Mouse (Mus musculus) bone marrow macrophage, adult 2 months (primary cell): ENCODE measurements around the gene Pkdcc. TPM values are rescaled to one million over a fixed set of nuclear protein-coding genes. Genes with fewer than 3 reads are reported as not detected.

ENCODE experiments used
- H3K27ac ChIP-seq: 2 replicates; pipeline ENCODE4 v1.5.1; 2012; ENCODE audit warnings: low read depth, low read length; ENCODE audit not compliant: insufficient read depth
- H3K4me1 ChIP-seq: 2 replicates; pipeline ENCODE4 v1.6.1; 2012; ENCODE audit warnings: low read length; ENCODE audit not compliant: control insufficient read depth, insufficient read depth
- H3K4me3 ChIP-seq: 2 replicates; pipeline ENCODE4 v1.5.1; 2012; ENCODE audit warnings: mild to moderate bottlenecking, low read length, moderate library complexity; ENCODE audit not compliant: insufficient read depth
- CTCF ChIP-seq: IDR thresholded peaks from 2 replicates; pipeline ENCODE4 v1.5.1; 2012; ENCODE audit warnings: low read depth, mild to moderate bottlenecking, low read length, moderate library complexity
- POLR2A ChIP-seq: IDR thresholded peaks from 2 replicates; pipeline ENCODE4 v1.6.1; 2012; ENCODE audit warnings: mild to moderate bottlenecking, low read depth, low read length, borderline replicate concordance
- polyA plus RNA-seq: library from polyadenylated mRNA; stranded (reverse); fragments of >200 nt; gene quantifications from 2 replicates; pipeline ENCODE4 v1.2.4, GENCODE M21; 2012; ENCODE audit not compliant: missing spikeins, insufficient read depth, insufficient read length

The Pkdcc gene
- polyA plus RNA-seq, 1 experiment = 3.8 TPM

- TF ChIP-seq POLR2A = no peak
- TF ChIP-seq CTCF = no peak
- peaks cover 22% of the 10 kb centered on the region for H3K4me1 ChIP-seq
- H3K27ac ChIP-seq = no peak overlapping the region
- H3K4me3 ChIP-seq = no peak overlapping the region
Measured at GRCm38 (mm10) chr17:83219351-83220287, 4.5 kb downstream of the Pkdcc start.

DNA sequence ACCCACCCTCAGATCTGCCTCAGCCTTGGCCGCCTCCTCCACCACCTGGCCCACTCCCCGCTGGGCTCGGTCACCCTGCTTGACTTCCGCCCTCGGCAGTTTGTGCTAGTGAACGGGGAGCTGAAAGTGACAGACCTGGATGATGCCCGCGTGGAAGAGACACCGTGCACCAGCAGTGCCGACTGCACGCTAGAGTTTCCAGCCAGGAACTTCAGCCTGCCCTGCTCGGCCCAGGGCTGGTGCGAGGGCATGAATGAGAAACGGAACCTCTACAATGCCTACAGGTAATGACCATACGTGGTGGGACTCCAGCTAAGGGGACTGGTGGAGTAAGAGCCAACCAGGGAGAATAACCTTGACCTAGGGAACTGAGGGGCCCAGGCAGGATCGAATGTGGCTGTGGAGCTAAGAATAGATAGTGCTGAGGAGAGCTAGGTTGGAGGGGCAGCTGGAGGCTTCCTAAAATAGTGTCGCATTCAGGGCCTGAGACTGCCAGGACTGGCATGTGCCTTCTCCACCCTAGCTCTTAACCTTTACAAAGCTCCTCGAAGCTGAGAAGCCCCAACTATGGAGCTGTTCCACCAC is 6.0 kb downstream of the Pkdcc start:
- Histone ChIP-seq H3K4me3 (no peak overlapping the region), H3K27ac (no peak overlapping the region), H3K4me1 (peaks cover 22% of the 10 kb centered on the region)
- no peak for TF ChIP-seq CTCF
- TF ChIP-seq POLR2A = no peak

GRCm38 (mm10) chr17:83221611-83222500 is 6.8 kb downstream of the Pkdcc start:
- TF ChIP-seq CTCF (no peak), POLR2A (no peak)
- Histone ChIP-seq H3K27ac (no peak overlapping the region), H3K4me3 (no peak overlapping the region), H3K4me1 (peaks cover 14% of the 10 kb centered on the region)

- TF ChIP-seq POLR2A (no peak), CTCF (no peak)
Measured at GRCm38 (mm10) chr17:83222705-83223104, 7.6 kb downstream of the Pkdcc start.

DNA sequence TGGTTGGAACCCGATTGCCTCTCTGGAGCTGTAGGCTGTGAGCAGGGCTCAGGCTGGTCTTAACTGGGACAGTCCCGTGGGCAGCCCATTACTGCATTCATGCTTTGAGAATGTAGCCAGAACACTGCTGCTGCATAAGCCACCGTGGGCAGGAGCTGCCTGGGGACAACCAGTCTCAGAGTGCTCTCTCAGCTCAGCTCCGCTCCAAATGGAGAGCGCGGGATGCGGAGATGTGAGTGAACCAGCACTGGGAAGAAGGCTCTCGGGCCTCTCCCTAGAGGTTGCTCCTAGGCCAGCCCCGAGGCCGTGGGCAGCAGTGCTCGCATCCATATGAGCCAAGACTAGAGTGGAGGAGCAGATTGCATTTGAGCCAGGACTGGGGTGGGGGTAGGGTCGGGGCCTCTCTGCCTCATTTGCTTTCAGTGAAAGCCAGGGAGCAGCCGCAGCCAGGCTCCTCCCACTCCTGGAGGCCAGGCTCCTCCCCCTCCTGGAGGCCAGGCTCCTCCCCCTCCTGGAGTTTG is 9.4 kb downstream of the Pkdcc start:
- Histone ChIP-seq H3K27ac (no peak overlapping the region), H3K4me3 (no peak overlapping the region), H3K4me1 (peaks cover 3% of the 10 kb centered on the region)
- TF ChIP-seq POLR2A = no peak
- no peak for TF ChIP-seq CTCF

More at GRCm38 (mm10) chr17:83222705-83223104, 7.6 kb downstream of the Pkdcc start:
- Histone ChIP-seq H3K27ac (no peak overlapping the region), H3K4me3 (no peak overlapping the region), H3K4me1 (peaks cover 14% of the 10 kb centered on the region)

DNA sequence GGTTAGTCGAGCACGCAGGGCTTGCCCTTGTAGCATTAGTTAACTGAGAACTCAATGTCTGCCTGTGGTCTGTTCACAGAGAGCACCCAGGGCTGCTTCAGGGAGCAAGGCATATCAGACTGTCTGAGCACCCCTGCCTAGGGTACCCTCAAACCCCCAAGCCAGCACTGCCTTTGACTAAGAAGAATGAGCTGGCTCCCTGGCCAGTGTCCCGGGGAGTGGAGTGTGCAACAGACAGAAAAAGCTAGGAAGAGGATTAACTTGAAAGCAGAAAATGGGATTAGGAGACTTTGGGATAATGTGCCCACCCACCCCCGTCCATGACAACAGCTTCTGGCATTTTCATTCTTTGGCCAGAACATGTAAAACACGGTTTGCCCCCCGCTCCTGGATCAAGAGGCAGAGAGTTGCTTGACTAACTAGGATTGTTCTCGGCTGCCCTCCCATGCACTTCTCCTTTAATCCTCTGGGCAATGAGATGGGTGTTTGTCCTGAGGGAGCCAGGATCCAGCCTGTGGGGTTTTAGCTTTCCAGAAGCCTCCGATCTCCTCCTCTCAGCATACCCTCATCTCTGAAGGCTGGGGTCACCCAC is 11.4 kb downstream of the Pkdcc start:
- TF ChIP-seq POLR2A (no peak), CTCF (no peak)
- H3K27ac ChIP-seq = no peak overlapping the region
- H3K4me1 ChIP-seq = no peaks in the 10 kb centered on the region
- no peak overlapping the region for H3K4me3 ChIP-seq

DNA sequence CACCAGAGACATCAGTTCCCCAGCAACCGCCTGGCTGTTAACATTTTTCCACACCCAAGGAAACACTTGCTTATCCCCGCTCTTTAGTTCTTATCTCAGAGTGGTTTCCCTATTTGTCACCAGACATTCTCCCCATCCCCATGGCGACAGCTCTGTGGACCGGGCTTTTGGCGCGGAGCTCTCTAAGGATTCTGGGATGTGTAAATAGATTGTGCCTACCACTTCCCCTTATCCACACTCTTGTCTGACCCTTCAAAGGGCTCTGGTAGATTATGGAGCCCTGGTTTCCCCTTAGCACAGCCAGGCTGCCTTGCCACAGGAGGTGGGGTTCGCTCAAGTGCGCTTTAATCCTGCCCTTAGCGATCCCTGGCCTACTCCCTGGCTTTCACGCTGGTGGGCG is 16.3 kb downstream of the Pkdcc start:
- H3K4me3 ChIP-seq = no peak overlapping the region
- no peaks in the 10 kb centered on the region for H3K4me1 ChIP-seq
- TF ChIP-seq POLR2A (no peak), CTCF (no peak)
- no peak overlapping the region for H3K27ac ChIP-seq

DNA sequence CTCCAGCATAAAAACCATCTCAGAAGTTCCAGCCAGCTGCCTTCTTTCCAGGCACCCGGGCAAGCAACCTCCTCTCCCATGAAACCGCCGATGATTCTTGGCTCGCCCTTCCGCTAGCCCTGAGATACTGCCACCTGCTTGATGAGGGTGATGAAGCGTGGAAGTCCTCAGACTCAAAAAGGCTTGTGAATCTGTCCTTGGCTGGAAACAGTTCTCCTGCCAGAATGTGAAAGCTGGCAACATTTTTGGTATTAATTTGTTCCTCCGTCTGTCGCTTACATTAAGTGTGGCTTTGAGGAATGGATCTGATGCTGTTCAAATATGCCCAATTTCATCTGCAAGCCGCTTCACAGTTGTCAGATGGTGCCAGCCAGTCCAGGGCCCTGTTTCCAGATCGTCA is 20.1 kb downstream of the Pkdcc start:
- H3K27ac ChIP-seq = no peak overlapping the region
- H3K4me3 ChIP-seq = no peak overlapping the region
- TF ChIP-seq POLR2A = no peak
- TF ChIP-seq CTCF = no peak
- no peaks in the 10 kb centered on the region for H3K4me1 ChIP-seq

- Histone ChIP-seq H3K4me1 (no peaks in the 10 kb centered on the region), H3K4me3 (no peak overlapping the region), H3K27ac (no peak overlapping the region)
- TF ChIP-seq POLR2A (no peak), CTCF (no peak)
Measured at GRCm38 (mm10) chr17:83236202-83236601, 21.1 kb downstream of the Pkdcc start.
